Mouse (Mus musculus) gastrocnemius, adult 8-10 months (tissue): ENCODE data around the gene Fam163b. TPM values are rescaled to one million over a fixed set of nuclear protein-coding genes. Genes with fewer than 3 reads are reported as not detected.

Experiments used
- total RNA-seq, 4 experiments: library from RNA; stranded (reverse); gene quantifications; 2 replicates each; pipeline ENCODE4 v1.2.4; 2022

Fam163b gene
- total RNA-seq, 4 experiments from 2014 or later, result 0.08 TPM; not detected in 3

Other genes with a start within 250 kb of the Fam163b start
- 10 to 100 TPM in 3 of 4 experiments, 1 to 10 TPM in 1; 9.5 to 12.1 (median 11.6) TPM for gene Surf6, start 239.6 kb downstream of the Fam163b start, total RNA-seq
- 10 to 100 TPM; 13.9 to 18.2 (median 14.5) TPM for gene Med22, start 231.8 kb downstream of the Fam163b start, total RNA-seq
- gene Rpl7a, start 231.7 kb downstream of the Fam163b start, total RNA-seq, result 100 to 1,000 TPM; 250 to 326 (median 272) TPM
- 10 to 100 TPM in 3 of 4 experiments, 1 to 10 TPM in 1; 9.5 to 14.7 (median 13.0) TPM for gene Surf2, start 226.1 kb downstream of the Fam163b start, total RNA-seq
- gene Surf1, start 226.0 kb downstream of the Fam163b start, total RNA-seq, result 10 to 100 TPM; 36.3 to 50.3 (median 43.0) TPM
- gene Surf4, start 208.6 kb downstream of the Fam163b start, total RNA-seq, result 10 to 100 TPM; 76.1 to 81.4 (median 79.4) TPM
- not detected for gene Stkld1, start 208.4 kb downstream of the Fam163b start, total RNA-seq
- 10 to 100 TPM; 11.0 to 15.8 (median 14.4) TPM for gene Rexo4, start 178.1 kb downstream of the Fam163b start, total RNA-seq
- not detected for gene Adamts13, start 169.1 kb downstream of the Fam163b start, total RNA-seq
- gene Cacfd1, start 132.6 kb downstream of the Fam163b start, total RNA-seq, result 10 to 100 TPM; 38.2 to 45.6 (median 39.4) TPM
- gene Slc2a6, start 114.5 kb downstream of the Fam163b start, total RNA-seq, result under 1 TPM in 1 of 4 experiments, not detected in 3; 0.15 TPM
- under 1 TPM in 1 of 4 experiments, not detected in 3; 0.48 TPM for gene Mymk, start 70.3 kb downstream of the Fam163b start, total RNA-seq
- 1 to 10 TPM in 3 of 4 experiments, under 1 TPM in 1; 0.99 to 2.2 (median 1.5) TPM for gene Adamtsl2, start 63.1 kb downstream of the Fam163b start, total RNA-seq
- gene Dbh, start 22.7 kb upstream of the Fam163b start, total RNA-seq, result not detected
- gene Sardh, start 105.8 kb upstream of the Fam163b start, total RNA-seq, result 1 to 10 TPM in 3 of 4 experiments, under 1 TPM in 1; 0.46 to 1.8 (median 1.5) TPM